Mouse (Mus musculus) heart, postnatal 0 days (tissue): ENCODE data around the gene Dach1.

Source experiments
- CTCF ChIP-seq: IDR thresholded peaks from 2 replicates; pipeline ENCODE4 v1.5.1; 2016; ENCODE audit warnings: antibody characterized with exemption, control low read depth, low read depth
- EP300 ChIP-seq: IDR thresholded peaks from 2 replicates; pipeline ENCODE4 v1.6.1; 2016; ENCODE audit warnings: antibody characterized with exemption, low read depth

DNA sequence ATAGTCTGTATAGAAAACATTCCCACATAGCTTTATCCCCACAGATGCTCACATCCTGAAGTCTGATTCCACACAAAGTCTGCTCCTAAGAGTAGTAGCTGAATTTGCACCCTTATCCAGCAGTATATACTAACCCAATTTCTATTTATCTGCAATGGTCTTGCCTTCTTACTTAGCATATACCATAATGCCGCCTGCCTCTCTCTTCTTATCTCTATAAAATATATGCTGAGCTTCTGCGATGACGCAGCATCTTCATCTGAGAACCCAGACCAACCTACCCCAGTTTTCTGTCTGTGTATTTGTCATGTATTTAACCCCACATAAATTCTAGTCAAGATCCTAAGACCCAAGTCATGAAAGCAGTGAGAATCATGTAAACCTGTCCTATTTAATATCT is 272.9 kb downstream of the Dach1 start:
- TF ChIP-seq EP300 (no peak), CTCF (no peak)
